Mouse (Mus musculus) neural tube, embryonic 12.5 days (tissue): Measurements from ENCODE around the gene Celf2. TPM values are rescaled to one million over a fixed set of nuclear protein-coding genes. Genes with fewer than 3 reads are reported as not detected.
"Not testable (repeated sequence)": the region's sequence is repeated elsewhere in the genome, so short reads cannot be mapped to it uniquely, and the experiment has no call there.

Source experiments
- ATAC-seq: fragments of 200-750 bp; cut with Nextera tagmentation; 2 replicates; pipeline ENCODE4 v1.8.0; 2017; ENCODE audit warnings: low read depth, mild to moderate bottlenecking, moderate TSS enrichment, moderate library complexity; ENCODE audit not compliant: low FRiP score
- H3K27ac ChIP-seq: fragments of 300-500 bp; sonication (generic); 2 replicates; pipeline ENCODE4 v1.5.1; 2016
- H3K27me3 ChIP-seq: fragments of 300-500 bp; sonication (generic); replicated peaks from 2 replicates; pipeline ENCODE4 v1.6.1; 2016; ENCODE audit warnings: mild to moderate bottlenecking
- H3K36me3 ChIP-seq: fragments of 300-500 bp; sonication (generic); 2 replicates; pipeline ENCODE4 v1.6.1; 2016; ENCODE audit warnings: mild to moderate bottlenecking
- H3K4me1 ChIP-seq: fragments of 300-500 bp; sonication (generic); 2 replicates; pipeline ENCODE4 v1.6.1; 2016
- H3K4me2 ChIP-seq: fragments of 300-500 bp; sonication (generic); replicated peaks from 2 replicates; pipeline ENCODE4 v1.6.1; 2016; ENCODE audit warnings: mild to moderate bottlenecking
- H3K4me3 ChIP-seq: fragments of 300-500 bp; sonication (generic); 2 replicates; pipeline ENCODE4 v1.5.1; 2016
- H3K9ac ChIP-seq: fragments of 300-500 bp; sonication (generic); 2 replicates; pipeline ENCODE4 v1.6.1; 2016; ENCODE audit warnings: mild to moderate bottlenecking
- H3K9me3 ChIP-seq: fragments of 300-500 bp; sonication (generic); 2 replicates; pipeline ENCODE4 v1.6.1; 2016; ENCODE audit warnings: mild to moderate bottlenecking
- WGBS: fragments of 180-500 bp; shearing (Covaris S2); methylation state at CpG from one replicate; pipeline ENCODE4 v1.1.7; 2016; 5-methylcytosine and 5-hydroxymethylcytosine counted together
- polyA plus RNA-seq: library from polyadenylated mRNA; unstranded; fragments of >200 nt; fragmentation: Nextera tagmentation; extraction: Ambion mirVana; gene quantifications from 2 replicates; pipeline ENCODE4 v1.2.1, GENCODE M21; 2016

Celf2 gene
- polyA plus RNA-seq, 1 experiment from 2014 or later: 98.4 TPM

- H3K27me3 ChIP-seq: no peaks in the 10 kb centered on the region
- peaks cover 4% of the 10 kb centered on the region; the same call in 1 of the 2 replicates for H3K36me3 ChIP-seq
- 48% methylated on average over 3 of the region's 3 CpGs for WGBS
- no peaks in the 10 kb centered on the region for H3K9me3 ChIP-seq
- H3K4me1 ChIP-seq: peaks cover 9% of the 10 kb centered on the region
- ATAC-seq: peak; percentile 55; the same call in 1 of the 2 replicates
- H3K27ac ChIP-seq: no peak overlapping the region; the same call in 1 of the 2 replicates
- H3K4me2 ChIP-seq: no peak overlapping the region
- H3K9ac ChIP-seq: no peak overlapping the region
- H3K4me3 ChIP-seq: no peak overlapping the region
These were observed 915.2 kb downstream of the Celf2 start for GRCm38 (mm10) chr2:6594160-6594559.

- no peaks in the 10 kb centered on the region for H3K9me3 ChIP-seq
- H3K4me3 ChIP-seq: no peak overlapping the region
- no peaks in the 10 kb centered on the region for H3K27me3 ChIP-seq
- no peak overlapping the region for H3K4me2 ChIP-seq
- 82% methylated on average over 14 of the region's 14 CpGs for WGBS
- ATAC-seq: no peak
- H3K9ac ChIP-seq: no peak overlapping the region
- no peak overlapping the region for H3K27ac ChIP-seq
- H3K4me1 ChIP-seq: peaks cover 9% of the 10 kb centered on the region
- peaks cover 4% of the 10 kb centered on the region; the same call in 1 of the 2 replicates for H3K36me3 ChIP-seq
These were observed 915.6 kb downstream of the Celf2 start for GRCm38 (mm10) chr2:6593739-6594138.

DNA sequence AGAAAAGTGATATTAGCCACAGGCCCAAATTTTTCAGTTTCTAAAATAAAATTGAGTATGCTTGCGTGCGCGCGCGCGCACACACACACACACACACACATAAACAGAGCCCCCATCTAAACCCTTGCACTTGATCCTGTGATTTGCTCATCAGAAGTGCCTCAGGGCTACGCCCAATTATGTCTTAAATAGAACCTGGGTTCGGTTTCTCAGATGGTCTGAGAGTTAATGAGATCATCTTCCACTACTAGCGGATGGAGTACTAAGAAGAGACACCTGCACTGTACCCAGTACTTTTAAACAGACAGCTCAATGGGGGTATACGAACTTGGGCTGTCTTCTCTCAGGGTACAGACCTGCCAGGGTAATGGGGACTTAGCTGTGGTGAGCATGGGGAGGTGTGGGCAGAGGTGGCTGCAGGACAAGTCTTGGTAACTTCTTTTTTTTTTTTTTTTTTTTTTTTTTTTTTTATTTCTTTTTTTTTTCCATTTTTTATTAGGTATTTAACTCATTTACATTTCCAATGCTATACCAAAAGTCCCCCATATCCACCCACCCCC is 923.2 kb downstream of the Celf2 start:
- no peak for ATAC-seq
- Histone ChIP-seq H3K27ac (no peak overlapping the region), H3K27me3 (no peaks in the 10 kb centered on the region), H3K36me3 (peaks cover 5% of the 10 kb centered on the region), H3K9ac (no peak overlapping the region), H3K9me3 (no peaks in the 10 kb centered on the region), H3K4me1 (no peaks in the 10 kb centered on the region), H3K4me3 (no peak overlapping the region), H3K4me2 (no peak overlapping the region)
- 95% methylated on average over 10 of the region's 10 CpGs for WGBS

DNA sequence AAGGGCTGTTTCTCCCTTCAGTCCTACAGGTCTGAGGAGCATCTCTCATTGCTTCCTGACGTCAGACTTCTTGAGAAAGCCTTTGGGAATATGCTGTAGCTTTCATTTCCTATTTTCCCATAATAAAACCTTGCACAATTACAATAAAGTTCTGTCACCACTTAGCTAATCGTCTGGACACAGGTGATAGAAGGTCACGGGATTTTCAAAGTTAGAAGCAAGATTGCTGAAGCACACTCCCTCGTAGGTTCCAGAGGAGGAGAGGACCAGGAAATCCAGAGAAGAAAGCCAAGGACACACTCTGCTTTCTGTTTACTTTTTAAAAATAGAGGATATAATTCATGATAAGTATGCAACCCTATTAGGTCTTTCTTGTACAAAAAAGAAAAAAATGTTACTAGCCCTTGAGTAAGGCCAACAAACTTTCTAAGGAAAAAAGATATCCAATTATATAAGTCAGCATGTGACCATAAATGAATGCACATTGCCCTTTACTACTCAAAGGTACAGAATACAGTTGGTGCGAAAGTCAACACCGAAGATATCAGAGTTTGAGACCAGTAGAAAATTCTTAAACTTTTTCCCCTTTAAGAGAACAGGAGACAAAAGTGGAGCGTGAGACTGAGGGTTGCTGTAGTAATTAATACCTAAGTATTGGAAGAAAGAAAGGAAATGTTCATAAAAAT is 924.2 kb downstream of the Celf2 start:
- ATAC-seq: no peak
- Histone ChIP-seq H3K27ac (no peak overlapping the region), H3K27me3 (no peaks in the 10 kb centered on the region), H3K4me2 (no peak overlapping the region), H3K9ac (no peak overlapping the region), H3K9me3 (no peaks in the 10 kb centered on the region), H3K4me3 (no peak overlapping the region), H3K4me1 (no peaks in the 10 kb centered on the region), H3K36me3 (peaks cover 5% of the 10 kb centered on the region)
- 90% methylated on average over 7 of the region's 7 CpGs for WGBS

DNA sequence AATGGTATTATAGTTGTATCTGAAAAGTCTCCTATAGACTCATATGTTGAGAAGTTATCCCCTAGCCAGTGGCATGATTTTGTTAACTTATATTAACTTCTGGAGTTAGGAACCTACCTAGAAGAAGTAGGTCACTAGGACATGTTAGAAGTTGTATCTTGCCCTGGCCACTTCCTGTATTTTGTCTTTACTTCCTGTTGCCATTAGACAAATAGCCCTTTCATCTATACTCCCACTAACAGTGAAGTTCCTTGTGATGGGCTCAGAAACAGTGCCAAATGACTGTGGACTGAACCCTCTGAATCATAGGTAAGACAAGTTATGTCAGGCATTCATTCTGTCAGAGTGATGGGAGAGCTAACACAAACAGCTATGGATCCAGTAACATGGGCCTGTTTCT is 926.7 kb downstream of the Celf2 start:
- no peak overlapping the region for H3K4me2 ChIP-seq
- no peaks in the 10 kb centered on the region for H3K4me1 ChIP-seq
- H3K9ac ChIP-seq: no peak overlapping the region
- peaks cover 5% of the 10 kb centered on the region for H3K36me3 ChIP-seq
- no peak overlapping the region for H3K27ac ChIP-seq
- H3K4me3 ChIP-seq: no peak overlapping the region
- no peak for ATAC-seq
- no peaks in the 10 kb centered on the region for H3K27me3 ChIP-seq
- no peaks in the 10 kb centered on the region for H3K9me3 ChIP-seq

- no peaks in the 10 kb centered on the region for H3K27me3 ChIP-seq
- no peak for ATAC-seq
- no peaks in the 10 kb centered on the region for H3K9me3 ChIP-seq
- H3K4me3 ChIP-seq: no peak overlapping the region
- no peak overlapping the region for H3K9ac ChIP-seq
- H3K36me3 ChIP-seq: no peaks in the 10 kb centered on the region
- H3K4me1 ChIP-seq: no peaks in the 10 kb centered on the region
- H3K4me2 ChIP-seq: no peak overlapping the region
- no peak overlapping the region for H3K27ac ChIP-seq
- WGBS: 54% methylated on average over 5 of the region's 5 CpGs
These were observed 929.3 kb downstream of the Celf2 start for GRCm38 (mm10) chr2:6580066-6580465.

DNA sequence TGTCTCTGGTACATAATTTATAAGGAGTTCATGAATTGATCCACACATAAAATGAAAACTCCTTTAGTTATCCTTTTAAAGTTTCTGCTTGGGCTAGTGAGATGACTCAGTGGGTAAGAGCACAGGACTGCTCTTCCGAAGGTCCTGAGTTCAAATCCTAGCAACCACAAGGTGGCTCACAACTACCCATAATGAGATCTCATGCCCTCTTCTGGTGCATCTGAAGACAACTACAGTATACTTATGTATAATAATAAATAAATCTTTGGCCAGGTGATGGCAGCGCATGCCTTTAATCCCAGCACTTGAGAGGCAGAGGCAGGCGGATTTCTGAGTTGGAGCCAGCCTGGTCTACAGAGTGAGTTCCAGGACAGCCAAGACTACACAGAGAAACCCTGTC is 934.0 kb downstream of the Celf2 start:
- WGBS: 98% methylated on average over 3 of the region's 3 CpGs
- H3K36me3 ChIP-seq, H3K4me2 ChIP-seq, H3K27ac ChIP-seq, H3K27me3 ChIP-seq, H3K9ac ChIP-seq, ATAC-seq, H3K4me1 ChIP-seq, H3K9me3 ChIP-seq, H3K4me3 ChIP-seq: not testable (repeated sequence)

DNA sequence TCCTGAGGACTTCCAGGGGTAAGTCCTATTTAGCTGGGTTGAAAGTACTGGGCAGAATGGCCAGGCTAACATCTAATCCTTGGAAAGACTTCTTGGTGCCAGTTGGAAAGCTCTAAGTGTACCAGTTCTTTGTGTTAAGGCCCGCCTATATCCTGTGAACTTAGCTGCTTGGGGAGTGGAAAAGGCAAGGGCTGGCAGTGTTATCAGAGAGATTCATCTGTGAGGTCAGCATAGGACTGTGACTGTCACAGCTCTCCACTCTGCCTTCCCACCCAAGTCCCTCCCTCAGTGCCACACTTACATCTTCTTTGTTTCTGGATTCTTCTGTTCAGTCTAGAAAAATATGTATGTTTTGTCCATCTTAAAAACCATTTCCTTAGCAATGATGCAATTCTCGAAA is 935.7 kb downstream of the Celf2 start:
- no peaks in the 10 kb centered on the region for H3K27me3 ChIP-seq
- H3K4me3 ChIP-seq: no peak overlapping the region
- no peak overlapping the region for H3K4me2 ChIP-seq
- no peak overlapping the region for H3K27ac ChIP-seq
- WGBS: 92% methylated on average over 2 of the region's 2 CpGs
- no peaks in the 10 kb centered on the region for H3K4me1 ChIP-seq
- H3K9me3 ChIP-seq: no peaks in the 10 kb centered on the region
- no peak overlapping the region for H3K9ac ChIP-seq
- ATAC-seq: no peak
- no peaks in the 10 kb centered on the region for H3K36me3 ChIP-seq

DNA sequence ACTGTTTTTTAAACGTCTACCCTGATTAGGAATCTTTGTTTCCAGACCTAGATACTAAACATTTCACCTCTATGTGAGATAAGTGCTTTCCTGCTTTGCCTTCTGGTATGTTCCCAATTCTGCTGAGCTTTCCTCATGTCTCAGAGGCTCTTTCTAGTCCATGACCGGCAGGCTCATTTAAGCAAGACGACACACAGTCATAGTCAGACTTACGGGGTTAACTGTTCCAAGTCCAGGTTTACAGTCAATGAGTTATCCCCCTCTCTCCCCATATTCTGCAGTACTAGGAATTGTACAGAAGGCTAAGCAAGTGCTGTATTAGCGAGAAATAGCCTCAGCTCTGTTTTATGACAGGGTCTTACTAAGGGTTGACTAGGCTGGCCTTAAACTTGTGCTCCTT is 936.4 kb downstream of the Celf2 start:
- ATAC-seq: no peak
- 88% methylated on average over 5 of the region's 5 CpGs for WGBS
- H3K36me3 ChIP-seq: no peaks in the 10 kb centered on the region
- no peak overlapping the region for H3K9ac ChIP-seq
- no peak overlapping the region for H3K4me3 ChIP-seq
- H3K4me1 ChIP-seq: no peaks in the 10 kb centered on the region
- H3K4me2 ChIP-seq: no peak overlapping the region
- H3K27ac ChIP-seq: no peak overlapping the region
- H3K9me3 ChIP-seq: no peaks in the 10 kb centered on the region
- H3K27me3 ChIP-seq: no peaks in the 10 kb centered on the region

- no peak overlapping the region for H3K4me2 ChIP-seq
- H3K9ac ChIP-seq: no peak overlapping the region
- H3K4me1 ChIP-seq: no peaks in the 10 kb centered on the region
- H3K9me3 ChIP-seq: no peaks in the 10 kb centered on the region
- H3K27me3 ChIP-seq: no peaks in the 10 kb centered on the region
- no peaks in the 10 kb centered on the region for H3K36me3 ChIP-seq
- H3K4me3 ChIP-seq: no peak overlapping the region
- WGBS: 88% methylated on average over 1 of the region's 1 CpGs
- ATAC-seq: no peak
- H3K27ac ChIP-seq: no peak overlapping the region
These were observed 940.3 kb downstream of the Celf2 start for GRCm38 (mm10) chr2:6569040-6569542.

- no peak overlapping the region for H3K4me3 ChIP-seq
- H3K27ac ChIP-seq: no peak overlapping the region
- H3K27me3 ChIP-seq: no peaks in the 10 kb centered on the region
- ATAC-seq: no peak
- no peaks in the 10 kb centered on the region for H3K4me1 ChIP-seq
- WGBS: 95% methylated on average over 3 of the region's 3 CpGs
- no peak overlapping the region for H3K9ac ChIP-seq
- 0 out of 2 replicates have a peak, but pooled peaks cover 4% of the 10 kb centered on the region for H3K36me3 ChIP-seq
- H3K4me2 ChIP-seq: no peak overlapping the region
- H3K9me3 ChIP-seq: no peaks in the 10 kb centered on the region
These were observed 944.2 kb downstream of the Celf2 start for GRCm38 (mm10) chr2:6565175-6565574.

DNA sequence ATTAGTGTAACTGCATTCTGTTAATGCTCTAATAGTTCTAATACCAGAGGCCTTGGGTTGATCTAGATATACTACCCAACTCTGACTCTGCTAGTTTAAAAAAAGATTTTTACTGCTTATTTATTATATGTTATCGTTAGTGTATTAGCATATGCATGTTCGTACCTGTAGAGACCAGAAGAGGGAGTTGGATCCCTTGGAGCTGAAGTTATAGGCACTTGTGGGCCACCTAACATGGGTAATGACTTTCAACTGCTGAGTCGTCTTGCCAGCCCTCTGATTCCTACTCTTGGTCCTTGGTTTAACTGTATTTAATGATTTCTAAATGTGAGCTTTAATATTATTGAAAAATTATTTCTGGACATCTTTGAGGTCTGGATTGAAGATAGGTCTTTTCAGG is 948.0 kb downstream of the Celf2 start:
- no peak for ATAC-seq
- Histone ChIP-seq H3K27ac (no peak overlapping the region), H3K36me3 (0 out of 2 replicates have a peak, but pooled peaks cover 4% of the 10 kb centered on the region), H3K27me3 (no peaks in the 10 kb centered on the region), H3K4me2 (no peak overlapping the region), H3K4me1 (no peaks in the 10 kb centered on the region), H3K9me3 (no peaks in the 10 kb centered on the region), H3K9ac (no peak overlapping the region), H3K4me3 (no peak overlapping the region)
- 92% methylated on average over 3 of the region's 3 CpGs for WGBS

- H3K27me3 ChIP-seq: no peaks in the 10 kb centered on the region
- no peak for ATAC-seq
- H3K36me3 ChIP-seq: 0 out of 2 replicates have a peak, but pooled peaks cover 4% of the 10 kb centered on the region
- H3K27ac ChIP-seq: no peak overlapping the region
- no peaks in the 10 kb centered on the region for H3K4me1 ChIP-seq
- H3K9me3 ChIP-seq: no peaks in the 10 kb centered on the region
- no peak overlapping the region for H3K9ac ChIP-seq
- no peak overlapping the region for H3K4me3 ChIP-seq
- no peak overlapping the region for H3K4me2 ChIP-seq
- WGBS: 94% methylated on average over 3 of the region's 3 CpGs
These were observed 948.6 kb downstream of the Celf2 start for GRCm38 (mm10) chr2:6560802-6561201.
